Mouse (Mus musculus) midbrain, embryonic 11.5 days (tissue): ENCODE measurements at regions not wholly inside any gene's neighbourhood (a gene's known extent, or its start where the extent isn't known, plus 50 kb on each side); places are given as distances from the start of the nearest gene placed in this dataset.

Experiments used
- ATAC-seq: fragments of 200-750 bp; cut with Nextera tagmentation; 2 replicates; pipeline ENCODE4 v1.8.0; 2017; ENCODE audit warnings: moderate TSS enrichment, moderate library complexity; ENCODE audit not compliant: low FRiP score
- DNase-seq: peaks from one replicate; pipeline ENCODE4 v3.0.0; 2015; ENCODE audit warnings: low spot score; ENCODE audit errors: missing footprints
- H3K27ac ChIP-seq: fragments of 300-500 bp; sonication (generic); 2 replicates; pipeline ENCODE4 v1.5.1; 2014; ENCODE audit warnings: low read depth, low read length
- H3K27me3 ChIP-seq: fragments of 300-500 bp; sonication (generic); 2 replicates; pipeline ENCODE4 v1.6.1; 2014; ENCODE audit warnings: mild to moderate bottlenecking, low read length, moderate library complexity, mixed read lengths; ENCODE audit not compliant: control insufficient read depth, insufficient read depth
- H3K36me3 ChIP-seq: fragments of 300-500 bp; sonication (generic); 2 replicates; pipeline ENCODE4 v1.6.1; 2014; ENCODE audit warnings: mild to moderate bottlenecking, low read length, moderate library complexity, mixed read lengths; ENCODE audit not compliant: control insufficient read depth, insufficient read depth
- H3K4me1 ChIP-seq: fragments of 300-500 bp; sonication (generic); 2 replicates; pipeline ENCODE4 v1.6.1; 2014; ENCODE audit warnings: low read length; ENCODE audit not compliant: control insufficient read depth, insufficient read depth
- H3K4me2 ChIP-seq: fragments of 300-500 bp; sonication (generic); 2 replicates; pipeline ENCODE4 v1.6.1; 2014; ENCODE audit warnings: mild to moderate bottlenecking, moderate library complexity
- H3K4me3 ChIP-seq: fragments of 300-500 bp; sonication (generic); 2 replicates; pipeline ENCODE4 v1.5.1; 2014; ENCODE audit warnings: low read depth, low read length
- H3K9ac ChIP-seq: fragments of 300-500 bp; sonication (generic); 2 replicates; pipeline ENCODE4 v1.6.1; 2014; ENCODE audit warnings: low read length
- H3K9me3 ChIP-seq: fragments of 300-500 bp; sonication (generic); 2 replicates; pipeline ENCODE4 v1.6.1; 2016; ENCODE audit warnings: low read length; ENCODE audit not compliant: control insufficient read depth
- WGBS: fragments of 180-500 bp; shearing (Covaris S2); extraction: QIAGEN DNeasy Blood & Tissue Kit; methylation state at CpG from one replicate; pipeline ENCODE4 v1.1.7; 2014; 5-methylcytosine and 5-hydroxymethylcytosine counted together

GRCm38 (mm10) chr6:99924181-99924580 lies 198.0 kb upstream of the Prok2 start:
- Histone ChIP-seq H3K4me2 (no peak overlapping the region), H3K9ac (no peak overlapping the region), H3K4me1 (no peaks in the 10 kb centered on the region), H3K27ac (no peak overlapping the region), H3K27me3 (no peaks in the 10 kb centered on the region; the same call in 1 of the 2 replicates), H3K4me3 (no peak overlapping the region), H3K36me3 (no peaks in the 10 kb centered on the region), H3K9me3 (no peaks in the 10 kb centered on the region)
- ATAC-seq (no peak), DNase-seq (no peak)
- 64% methylated on average over 8 of the region's 8 CpGs for WGBS

DNA sequence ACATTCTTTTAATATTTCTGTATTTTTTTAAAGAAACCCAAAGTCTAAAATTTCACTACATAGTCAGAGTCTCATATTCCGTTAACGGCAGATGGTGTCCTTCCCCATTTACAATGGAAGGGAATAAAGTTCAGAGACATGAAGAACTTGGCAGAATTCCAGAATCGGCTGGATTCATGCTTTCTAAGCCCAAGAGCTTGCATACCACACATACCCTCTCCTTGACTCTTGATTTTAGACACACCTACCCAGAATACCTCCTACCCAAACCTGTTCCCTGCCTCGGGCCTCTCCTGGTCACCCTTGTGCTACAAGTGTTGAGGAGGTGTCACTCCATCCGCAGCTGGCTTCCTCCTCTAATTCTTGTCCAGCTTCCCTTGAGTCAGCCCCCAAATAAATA lies 195.8 kb upstream of the Prok2 start:
- Histone ChIP-seq H3K27ac (no peak overlapping the region), H3K9ac (no peak overlapping the region), H3K36me3 (no peaks in the 10 kb centered on the region), H3K4me2 (no peak overlapping the region), H3K9me3 (no peaks in the 10 kb centered on the region), H3K4me3 (no peak overlapping the region), H3K4me1 (no peaks in the 10 kb centered on the region), H3K27me3 (no peaks in the 10 kb centered on the region; the same call in 1 of the 2 replicates)
- ATAC-seq (no peak), DNase-seq (peak; percentile 39)
- 92% methylated on average over 5 of the region's 5 CpGs for WGBS

GRCm38 (mm10) chr6:99919816-99920562 lies 193.8 kb upstream of the Prok2 start:
- Histone ChIP-seq H3K4me3 (no peak overlapping the region), H3K36me3 (no peaks in the 10 kb centered on the region), H3K4me2 (no peak overlapping the region), H3K4me1 (no peaks in the 10 kb centered on the region), H3K27me3 (no peaks in the 10 kb centered on the region; the same call in 1 of the 2 replicates), H3K27ac (no peak overlapping the region), H3K9me3 (no peaks in the 10 kb centered on the region), H3K9ac (no peak overlapping the region)
- peak; percentile 67 for DNase-seq
- no peak for ATAC-seq
- 77% methylated on average over 7 of the region's 7 CpGs for WGBS

- DNase-seq (peak; percentile 51), ATAC-seq (no peak)
- 89% methylated on average over 3 of the region's 3 CpGs for WGBS
- Histone ChIP-seq H3K36me3 (no peaks in the 10 kb centered on the region), H3K27ac (no peak overlapping the region), H3K9ac (no peak overlapping the region), H3K4me2 (no peak overlapping the region), H3K4me1 (no peaks in the 10 kb centered on the region), H3K27me3 (no peaks in the 10 kb centered on the region), H3K9me3 (no peaks in the 10 kb centered on the region), H3K4me3 (no peak overlapping the region)
Measured at GRCm38 (mm10) chr6:99918351-99918750, 192.2 kb upstream of the Prok2 start.

DNA sequence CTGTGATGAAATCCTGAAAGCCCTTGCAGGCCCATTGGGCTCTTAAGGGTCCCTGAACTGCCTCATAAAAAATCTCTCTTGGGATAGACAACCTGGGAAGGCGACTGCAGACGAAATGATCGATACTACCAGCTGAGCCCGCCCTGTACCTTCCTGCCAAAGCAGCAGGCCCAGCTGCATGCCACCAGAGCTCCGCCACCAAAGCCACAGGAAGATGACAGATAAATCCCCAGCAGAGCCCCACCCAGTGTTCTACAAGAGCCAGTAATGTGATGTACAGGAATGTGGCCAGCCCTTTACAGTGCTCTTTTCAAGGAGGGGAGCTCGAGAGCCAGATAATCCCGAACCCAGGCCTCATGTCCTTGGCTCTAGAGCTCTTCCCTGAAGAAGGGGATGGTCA lies 183.7 kb upstream of the Prok2 start:
- Histone ChIP-seq H3K9me3 (no peaks in the 10 kb centered on the region), H3K4me1 (no peaks in the 10 kb centered on the region), H3K27me3 (peaks cover 3% of the 10 kb centered on the region; the same call in 1 of the 2 replicates), H3K36me3 (no peaks in the 10 kb centered on the region), H3K4me2 (no peak overlapping the region), H3K4me3 (no peak overlapping the region), H3K27ac (no peak overlapping the region), H3K9ac (no peak overlapping the region)
- DNase-seq = no peak
- WGBS = 88% methylated on average over 7 of the region's 7 CpGs
- ATAC-seq = no peak

DNA sequence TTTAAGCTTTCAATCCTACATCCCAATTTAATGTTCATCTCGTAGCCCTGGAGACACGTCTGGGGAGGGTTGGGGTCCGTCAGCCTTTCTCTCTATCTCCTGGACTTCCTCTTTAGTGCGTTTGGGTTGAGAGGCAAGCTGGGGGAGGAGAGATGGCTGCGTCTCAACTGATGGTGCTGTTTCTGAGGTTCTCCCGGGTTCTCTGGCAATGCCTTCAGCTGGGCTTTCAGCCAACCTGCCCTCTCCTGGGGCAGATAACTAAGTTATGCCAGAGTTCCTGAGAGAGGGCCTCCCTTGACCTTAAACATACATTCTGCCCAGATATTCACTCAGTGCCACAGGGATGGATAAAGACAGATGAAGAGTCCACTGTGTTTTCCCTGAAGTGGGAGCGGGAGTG lies 183.3 kb upstream of the Prok2 start:
- 88% methylated on average over 7 of the region's 7 CpGs for WGBS
- Histone ChIP-seq H3K4me2 (no peak overlapping the region), H3K4me1 (no peaks in the 10 kb centered on the region), H3K27me3 (peaks cover 3% of the 10 kb centered on the region; the same call in 1 of the 2 replicates), H3K36me3 (no peaks in the 10 kb centered on the region), H3K9me3 (no peaks in the 10 kb centered on the region), H3K4me3 (no peak overlapping the region), H3K27ac (no peak overlapping the region), H3K9ac (no peak overlapping the region)
- ATAC-seq (no peak), DNase-seq (no peak)

DNA sequence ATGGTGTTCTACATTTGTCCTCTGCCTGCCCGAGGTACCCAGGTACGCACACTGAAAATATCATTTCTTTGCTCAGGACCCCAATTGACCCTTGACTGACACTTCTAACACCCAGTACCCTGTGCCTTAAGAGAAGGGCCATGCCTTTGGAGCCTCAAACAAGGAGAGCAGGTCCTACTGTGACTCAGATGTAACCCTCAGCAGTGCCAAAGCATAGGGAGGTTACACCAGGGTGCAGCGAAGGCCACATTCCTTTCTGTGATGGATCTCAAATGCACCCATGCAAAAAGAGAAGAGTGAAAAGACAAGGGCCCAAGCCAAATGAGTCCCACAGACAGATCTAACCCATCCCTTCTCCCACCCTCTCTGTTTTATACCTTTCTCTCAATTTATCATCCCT lies 181.9 kb upstream of the Prok2 start:
- Histone ChIP-seq H3K9ac (no peak overlapping the region), H3K4me3 (no peak overlapping the region), H3K9me3 (no peaks in the 10 kb centered on the region), H3K36me3 (no peaks in the 10 kb centered on the region), H3K27ac (no peak overlapping the region), H3K4me2 (no peak overlapping the region), H3K4me1 (no peaks in the 10 kb centered on the region), H3K27me3 (peaks cover 6% of the 10 kb centered on the region; the same call in 1 of the 2 replicates)
- DNase-seq = no peak
- 86% methylated on average over 3 of the region's 3 CpGs for WGBS
- no peak for ATAC-seq

DNA sequence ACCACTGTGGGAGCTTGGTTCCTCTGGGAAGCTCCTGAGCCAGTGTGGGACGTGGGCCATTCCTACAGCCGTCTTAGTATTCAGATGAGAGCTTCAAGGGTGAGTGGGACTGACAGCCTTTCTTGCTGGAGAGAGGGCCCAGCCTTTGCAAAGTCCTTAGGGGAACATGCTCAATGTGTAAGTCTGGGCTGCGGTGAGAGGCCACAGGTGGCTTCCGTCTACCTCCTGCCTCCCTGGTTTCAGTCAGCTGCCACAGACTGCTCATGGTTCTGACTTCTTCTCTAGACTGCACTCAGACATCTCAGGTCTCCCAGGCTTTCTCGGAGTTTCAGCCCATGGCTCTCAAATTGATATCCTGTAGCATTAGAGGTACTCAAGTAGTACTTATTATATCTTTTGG lies 179.0 kb upstream of the Prok2 start:
- H3K4me1 ChIP-seq = no peaks in the 10 kb centered on the region
- H3K9ac ChIP-seq = no peak overlapping the region
- H3K27me3 ChIP-seq = peaks cover 6% of the 10 kb centered on the region; the same call in 1 of the 2 replicates
- H3K9me3 ChIP-seq = no peaks in the 10 kb centered on the region
- ATAC-seq = no peak
- H3K36me3 ChIP-seq = no peaks in the 10 kb centered on the region
- H3K4me2 ChIP-seq = no peak overlapping the region
- H3K27ac ChIP-seq = no peak overlapping the region
- WGBS = 86% methylated on average over 5 of the region's 5 CpGs
- peak; percentile 79 for DNase-seq
- H3K4me3 ChIP-seq = no peak overlapping the region

DNA sequence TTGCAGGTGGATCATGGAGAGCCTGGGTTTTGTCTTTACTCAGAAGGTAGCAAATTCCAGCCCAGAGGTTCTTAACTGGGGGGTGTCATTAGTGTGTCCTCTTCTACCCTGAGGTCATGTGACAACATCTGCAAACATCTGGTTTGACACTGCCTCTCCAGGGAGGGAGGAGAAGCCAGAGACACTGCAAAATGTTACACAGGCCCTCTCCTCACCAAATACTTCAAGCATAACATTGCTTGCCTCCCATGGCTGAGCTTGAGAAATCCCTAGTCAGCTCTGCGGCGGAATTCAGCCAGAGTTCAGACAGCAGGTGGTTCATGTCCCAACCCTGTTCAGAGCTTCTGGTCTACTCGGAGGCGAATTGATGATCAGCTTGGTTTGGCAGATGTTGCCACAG lies 178.4 kb upstream of the Prok2 start:
- Histone ChIP-seq H3K27ac (no peak overlapping the region), H3K27me3 (peaks cover 6% of the 10 kb centered on the region; the same call in 1 of the 2 replicates)
- 68% methylated on average over 4 of the region's 4 CpGs for WGBS

More for the DNA sequence above, 178.4 kb upstream of the Prok2 start:
- DNase-seq = peak; percentile 81
- Histone ChIP-seq H3K4me2 (no peak overlapping the region), H3K4me3 (no peak overlapping the region), H3K4me1 (no peaks in the 10 kb centered on the region), H3K9me3 (no peaks in the 10 kb centered on the region), H3K9ac (no peak overlapping the region), H3K36me3 (no peaks in the 10 kb centered on the region)
- ATAC-seq = no peak
